Mouse (Mus musculus) urinary bladder, postnatal 14 days (tissue): ENCODE data around the gene Neil1.
A peak's percentile ranks its signal among the peaks of the same experiment; 100 is the strongest.

ENCODE experiments used
- DNase-seq: peaks from one replicate; pipeline ENCODE4 v3.0.0; 2021; ENCODE audit warnings: low spot score

Gene Neil1

DNA sequence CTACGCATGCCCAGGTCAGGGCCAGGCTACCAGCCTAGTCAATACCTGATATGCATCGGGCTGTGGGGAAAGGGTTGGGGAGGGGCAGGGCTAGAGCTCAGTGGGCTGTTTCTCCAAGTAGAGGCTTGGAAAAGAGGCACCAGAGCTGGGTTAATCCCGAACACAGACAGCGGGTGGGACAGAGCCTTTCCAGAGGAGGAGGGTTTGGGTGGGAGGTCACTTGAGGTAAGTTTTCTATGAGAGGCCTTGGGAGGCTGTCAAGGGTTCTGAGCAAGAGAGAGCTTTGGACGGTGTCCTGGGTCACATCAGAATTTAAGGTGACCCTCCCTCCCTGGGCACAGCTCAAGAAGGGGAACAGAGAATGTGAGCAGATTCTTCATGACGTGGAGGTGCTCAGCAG is 9.6 kb downstream of the Neil1 start:
- no peak for DNase-seq

DNA sequence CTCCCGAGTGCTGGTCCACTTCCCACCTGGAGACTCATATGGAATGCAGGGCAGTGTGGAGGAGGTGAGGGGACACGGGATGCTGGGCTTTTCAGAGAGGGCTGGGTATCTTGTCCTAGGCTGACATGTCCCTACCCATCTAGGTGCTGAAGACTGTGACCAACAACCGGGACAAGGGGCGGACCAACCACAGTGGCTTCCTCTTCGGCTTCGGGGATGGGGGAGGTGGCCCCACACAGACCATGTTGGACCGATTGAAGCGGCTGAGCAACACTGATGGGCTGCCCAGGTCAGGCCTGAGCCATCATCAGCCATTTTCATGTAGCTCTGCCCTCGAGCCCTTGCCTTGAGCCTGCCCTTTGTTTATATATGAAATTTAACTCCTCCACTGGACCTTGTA is 10.3 kb downstream of the Neil1 start:
- no peak for DNase-seq

DNA sequence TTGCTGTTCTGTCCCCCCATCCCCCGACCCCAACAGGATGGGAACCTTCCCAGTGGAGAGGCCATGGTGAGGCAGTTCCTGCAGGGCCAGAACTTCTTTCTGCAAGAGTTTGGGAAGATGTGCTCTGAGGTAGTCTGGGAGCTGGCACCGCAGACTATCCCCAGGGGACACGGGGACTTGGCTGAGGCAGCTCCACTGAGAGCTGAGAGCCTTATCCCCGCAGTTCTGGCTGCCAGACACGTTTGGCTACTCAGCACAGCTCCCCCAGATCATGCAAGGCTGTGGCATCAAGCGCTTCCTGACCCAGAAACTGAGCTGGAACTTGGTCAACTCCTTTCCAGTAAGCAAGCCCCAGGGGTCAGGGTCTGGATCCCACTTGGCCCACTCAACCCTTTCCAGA is 10.9 kb downstream of the Neil1 start:
- DNase-seq = no peak

DNA sequence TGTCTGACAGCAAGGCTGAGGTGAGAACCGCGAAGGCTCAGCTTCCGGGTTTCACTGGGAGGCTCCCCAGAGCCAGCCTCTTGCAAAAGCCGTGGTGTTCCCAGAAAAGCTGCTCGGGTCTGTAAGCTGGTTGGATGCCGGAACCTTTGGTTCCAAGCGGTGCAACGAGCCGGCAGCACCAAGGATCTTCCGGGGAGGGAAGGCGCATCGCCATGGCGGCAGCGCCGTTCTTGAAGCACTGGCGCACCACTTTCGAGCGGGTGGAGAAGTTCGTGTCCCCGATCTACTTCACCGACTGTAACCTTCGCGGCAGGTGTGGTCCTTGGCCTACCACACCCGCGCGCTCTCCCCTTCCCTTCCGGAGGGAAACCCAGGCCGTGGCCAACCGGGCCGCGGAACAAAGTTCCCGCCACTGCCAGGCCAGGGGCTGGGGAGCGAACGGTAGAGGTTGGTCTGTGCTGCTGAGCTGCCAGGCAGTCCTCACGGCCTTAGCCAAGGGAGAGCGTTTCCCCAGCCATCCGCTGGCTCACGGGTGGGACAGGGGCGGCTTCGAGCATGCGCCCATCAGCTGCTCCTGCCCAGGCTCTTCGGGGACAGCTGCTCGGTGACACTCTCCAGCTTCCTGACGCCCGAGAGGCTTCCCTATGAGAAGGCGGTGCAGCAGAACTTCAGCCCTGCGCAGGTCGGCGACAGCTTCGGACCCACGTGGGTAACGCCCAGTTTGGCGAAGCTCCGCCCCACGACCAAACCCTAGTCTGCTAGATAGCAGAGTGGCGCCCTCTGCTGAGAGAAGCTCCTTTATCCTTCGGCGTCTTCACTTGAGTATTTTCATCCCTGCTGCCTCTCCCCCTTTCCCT is 17.3 kb downstream of the Neil1 start, which contains the start of gene Man2c1:
Gene Man2c1 (plus strand): TSS at position 114 of the 857 bp plus-strand sequence.
- peak; percentile 97 for DNase-seq

DNA sequence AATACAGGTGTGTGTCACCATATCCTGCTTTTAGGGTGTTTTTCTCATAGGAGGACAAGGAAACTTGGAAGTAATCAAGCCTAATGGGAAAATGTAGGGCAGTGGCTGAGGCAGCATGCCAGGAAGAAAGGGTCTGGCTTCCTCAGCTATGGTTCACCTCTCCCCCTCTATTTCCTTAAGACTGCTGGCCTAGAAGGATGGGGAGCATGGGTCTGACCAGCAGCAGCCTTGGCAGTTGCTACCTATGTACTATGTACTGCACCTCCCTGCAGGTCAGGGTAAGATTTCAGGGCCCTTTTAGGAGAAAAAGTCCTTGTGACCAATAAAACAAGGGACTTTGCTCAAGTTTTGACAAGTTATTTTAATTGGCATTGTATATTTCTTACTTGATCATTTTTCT is 18.5 kb downstream of the Neil1 start:
- no peak for DNase-seq

DNA sequence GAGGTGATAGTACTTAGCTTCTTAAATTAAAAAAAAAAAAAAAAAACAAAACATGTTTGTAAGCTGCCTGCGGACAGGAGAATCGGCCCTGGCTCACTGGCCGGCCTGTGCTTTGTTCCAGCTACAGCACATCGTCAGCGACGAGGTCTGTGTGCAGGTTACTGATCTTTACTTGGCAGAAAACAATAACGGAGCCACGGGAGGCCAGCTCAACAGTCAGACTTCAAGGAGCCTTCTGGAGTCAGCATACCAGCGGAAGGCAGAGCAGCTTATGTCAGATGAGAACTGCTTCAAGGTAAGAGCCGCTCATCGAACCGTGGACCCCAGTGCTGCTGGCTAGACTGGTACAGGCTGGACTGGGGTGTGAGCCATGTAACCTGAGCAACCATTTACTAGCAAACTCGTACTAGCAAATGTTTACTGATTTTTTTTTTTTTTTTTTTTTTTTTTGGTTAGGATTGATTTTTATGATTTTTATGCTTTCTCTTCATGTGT is 30.8 kb downstream of the Neil1 start:
- no peak for DNase-seq
